Mouse (Mus musculus) B cell, adult 2 months (primary cell): ENCODE results near the gene Kdm6b.
"Not testable (repeated sequence)": the region's sequence is repeated elsewhere in the genome, so short reads cannot be mapped to it uniquely, and the experiment has no call there.

Source experiments
- DNase-seq, 2 experiments: peaks; one replicate each; pipeline ENCODE4 v3.0.0; 2022

Kdm6b gene

GRCm38 (mm10) chr11:69405397-69406200 is 7.9 kb downstream of the Kdm6b start:
- DNase-seq: no peak

GRCm38 (mm10) chr11:69404595-69405396 is 8.7 kb downstream of the Kdm6b start:
- no peak for DNase-seq

GRCm38 (mm10) chr11:69403691-69404594 is 9.5 kb downstream of the Kdm6b start:
- no peak for DNase-seq

GRCm38 (mm10) chr11:69401987-69402386 is 11.5 kb downstream of the Kdm6b start:
- DNase-seq: no peak

- peak; percentile 87 to 88 for DNase-seq
Measured at GRCm38 (mm10) chr11:69401210-69401637, 12.3 kb downstream of the Kdm6b start.

- DNase-seq: no peak
Measured at GRCm38 (mm10) chr11:69400083-69400850, 13.2 kb downstream of the Kdm6b start.

GRCm38 (mm10) chr11:69399201-69400082 is 14.0 kb downstream of the Kdm6b start:
- DNase-seq: no peak

- DNase-seq: no peak
Measured at GRCm38 (mm10) chr11:69398486-69399200, 14.8 kb downstream of the Kdm6b start.

GRCm38 (mm10) chr11:69398059-69398458 is 15.4 kb downstream of the Kdm6b start, which contains the start of gene Tmem88:
Gene Tmem88 (minus strand): TSS chr11:69398234.
- DNase-seq: peak in 1 of 2 experiments; percentile 32

- no peak for DNase-seq
Measured at GRCm38 (mm10) chr11:69397581-69398057, 15.9 kb downstream of the Kdm6b start.

GRCm38 (mm10) chr11:69396772-69397171 is 16.7 kb downstream of the Kdm6b start:
- peak in 1 of 2 experiments; percentile 34 for DNase-seq

- DNase-seq: peak; percentile 93 to 94
Measured at GRCm38 (mm10) chr11:69395634-69396373, 17.7 kb downstream of the Kdm6b start.

- DNase-seq: peak; percentile 87 to 88
Measured at GRCm38 (mm10) chr11:69395235-69395633, 18.2 kb downstream of the Kdm6b start, which contains the start of the genes Naa38 and Cyb5d1. Gene Naa38 (plus strand): TSS chr11:69395487. Gene Cyb5d1 (minus strand): TSS chr11:69395631.

- DNase-seq: not testable (repeated sequence)
Measured at GRCm38 (mm10) chr11:69394591-69395167, 18.8 kb downstream of the Kdm6b start.

GRCm38 (mm10) chr11:69390400-69391034 is 23.0 kb downstream of the Kdm6b start:
- DNase-seq: peak; percentile 78 to 83

GRCm38 (mm10) chr11:69389531-69390399 is 23.7 kb downstream of the Kdm6b start:
- no peak for DNase-seq

- DNase-seq: no peak
Measured at GRCm38 (mm10) chr11:69388680-69389079, 24.8 kb downstream of the Kdm6b start.
